Mouse (Mus musculus) liver, embryonic 14.5 days (tissue): ENCODE results near the gene Dstn. TPM values are rescaled to one million over a fixed set of nuclear protein-coding genes. Genes with fewer than 3 reads are reported as not detected.
A peak's percentile ranks its signal among the peaks of the same experiment; 100 is the strongest.

Experiments
- ATAC-seq: fragments of 200-750 bp; cut with Nextera tagmentation; 2 replicates; pipeline ENCODE4 v1.8.0; 2017; ENCODE audit warnings: moderate number of reproducible peaks, mild to moderate bottlenecking, moderate library complexity; ENCODE audit not compliant: insufficient read depth
- DNase-seq, 3 experiments: peaks; one replicate each; pipeline ENCODE4 v3.0.0-alpha.2; 2012 to 2013; ENCODE audit warnings: low read depth in 3 of 3, low spot score in 3 of 3
- H3K27ac ChIP-seq: fragments of 300-500 bp; sonication (generic); 2 replicates; pipeline ENCODE4 v1.5.1; 2014; ENCODE audit warnings: moderate library complexity, mild to moderate bottlenecking, control low read depth, inconsistent platforms
- H3K27me3 ChIP-seq: fragments of 300-500 bp; sonication (generic); 2 replicates; pipeline ENCODE4 v1.6.1; 2014; ENCODE audit warnings: mild to moderate bottlenecking, low read length, moderate library complexity; ENCODE audit not compliant: control insufficient read depth, insufficient read depth
- H3K36me3 ChIP-seq: fragments of 300-500 bp; sonication (generic); replicated peaks from 2 replicates; pipeline ENCODE4 v1.6.1; 2014; ENCODE audit warnings: low read depth; ENCODE audit not compliant: control insufficient read depth, insufficient read depth
- H3K4me1 ChIP-seq, 2 experiments: fragments of 200-500 bp in 1 of 2; fragments of 300-500 bp in 1 of 2; sonication (generic) in 1 of 2; replicated peaks; 2 replicates each; pipeline ENCODE4 v1.6.1; 2012 to 2014; ENCODE audit warnings: antibody characterized with exemption in 1 of 2, inconsistent platforms in 1 of 2, low read length in 1 of 2; ENCODE audit not compliant: control insufficient read depth in 2 of 2, insufficient read depth in 2 of 2
- H3K4me2 ChIP-seq: fragments of 300-500 bp; sonication (generic); 2 replicates; pipeline ENCODE4 v1.6.1; 2014; ENCODE audit warnings: low read depth, mild to moderate bottlenecking, control low read depth, moderate library complexity
- H3K4me3 ChIP-seq, 2 experiments: fragments of 200-500 bp in 1 of 2; fragments of 300-500 bp in 1 of 2; sonication (generic) in 1 of 2; 2 replicates each; pipeline ENCODE4 v1.5.1; 2012 to 2014; ENCODE audit warnings: low read depth in 2 of 2, low read length in 2 of 2, mild to moderate bottlenecking in 2 of 2, control low read depth in 1 of 2, inconsistent platforms in 1 of 2, moderate library complexity in 1 of 2; ENCODE audit not compliant: insufficient read depth in 1 of 2
- H3K9ac ChIP-seq: fragments of 300-500 bp; sonication (generic); replicated peaks from 2 replicates; pipeline ENCODE4 v1.6.1; 2014; ENCODE audit warnings: mild to moderate bottlenecking, control low read depth, moderate library complexity
- H3K9me3 ChIP-seq: fragments of 300-500 bp; sonication (generic); 2 replicates; pipeline ENCODE4 v1.6.1; 2016; ENCODE audit warnings: low read length, mixed read lengths; ENCODE audit not compliant: control insufficient read depth
- CTCF ChIP-seq: IDR thresholded peaks from 2 replicates; pipeline ENCODE4 v1.5.1; 2016; ENCODE audit warnings: antibody characterized with exemption, low read depth, control low read depth
- EP300 ChIP-seq: IDR thresholded peaks from 2 replicates; pipeline ENCODE4 v1.6.1; 2016; ENCODE audit warnings: antibody characterized with exemption, low read depth
- WGBS: fragments of 180-500 bp; shearing (Covaris S2); extraction: QIAGEN DNeasy Blood & Tissue Kit; methylation state at CpG from one replicate; pipeline ENCODE4 v1.1.7; 2014; ENCODE audit not compliant: insufficient replicate concordance; 5-methylcytosine and 5-hydroxymethylcytosine counted together
- polyA plus RNA-seq, 2 experiments: library from polyadenylated mRNA; depleted of rRNA in 1 of 2; stranded (reverse) in 1 of 2; unstranded in 1 of 2; fragments of >200 nt; fragmentation: Nextera tagmentation in 1 of 2; extraction: Ambion mirVana in 1 of 2; gene quantifications; 2 replicates each; pipeline versions ENCODE4 v1.2.1 to v1.2.3; 2012 to 2014

The Dstn gene
- polyA plus RNA-seq, 2 experiments: 33.1 to 129 TPM

DNA sequence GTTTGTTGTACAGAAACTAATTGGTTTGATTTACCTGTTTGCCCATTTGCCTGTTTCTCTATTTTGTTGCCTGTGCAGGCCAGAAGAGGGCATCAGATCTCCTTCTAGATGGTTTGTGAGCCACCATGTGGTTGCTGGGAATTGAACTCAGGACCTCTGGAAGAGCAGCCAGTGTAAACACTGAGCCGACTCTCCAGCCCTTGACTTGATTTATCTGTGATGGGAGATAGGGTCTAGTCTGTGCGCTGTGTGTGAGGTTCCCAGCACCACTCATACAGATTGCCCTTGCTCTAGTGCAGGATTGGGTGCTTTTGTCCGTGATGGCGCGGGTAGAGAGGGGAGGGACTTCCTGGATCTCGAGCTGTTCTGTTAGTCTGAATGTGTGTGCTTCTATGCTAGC lies 10.7 kb downstream of the Dstn start:
- Histone ChIP-seq H3K9ac (no peak overlapping the region), H3K36me3 (no peaks in the 10 kb centered on the region), H3K4me1 (peaks cover 2 to 7% of the 10 kb centered on the region in 2 experiments; a peak in 2 of 4 replicates), H3K9me3 (no peaks in the 10 kb centered on the region), H3K4me2 (no peak overlapping the region), H3K27ac (no peak overlapping the region), H3K27me3 (no peaks in the 10 kb centered on the region), H3K4me3 (no peak overlapping the region)
- WGBS: 83% methylated on average over 6 of the region's 6 CpGs
- TF ChIP-seq EP300 (no peak), CTCF (peak; percentile 24; the same call in 1 of the 2 replicates)
- ATAC-seq: no peak
- no peak for DNase-seq

DNA sequence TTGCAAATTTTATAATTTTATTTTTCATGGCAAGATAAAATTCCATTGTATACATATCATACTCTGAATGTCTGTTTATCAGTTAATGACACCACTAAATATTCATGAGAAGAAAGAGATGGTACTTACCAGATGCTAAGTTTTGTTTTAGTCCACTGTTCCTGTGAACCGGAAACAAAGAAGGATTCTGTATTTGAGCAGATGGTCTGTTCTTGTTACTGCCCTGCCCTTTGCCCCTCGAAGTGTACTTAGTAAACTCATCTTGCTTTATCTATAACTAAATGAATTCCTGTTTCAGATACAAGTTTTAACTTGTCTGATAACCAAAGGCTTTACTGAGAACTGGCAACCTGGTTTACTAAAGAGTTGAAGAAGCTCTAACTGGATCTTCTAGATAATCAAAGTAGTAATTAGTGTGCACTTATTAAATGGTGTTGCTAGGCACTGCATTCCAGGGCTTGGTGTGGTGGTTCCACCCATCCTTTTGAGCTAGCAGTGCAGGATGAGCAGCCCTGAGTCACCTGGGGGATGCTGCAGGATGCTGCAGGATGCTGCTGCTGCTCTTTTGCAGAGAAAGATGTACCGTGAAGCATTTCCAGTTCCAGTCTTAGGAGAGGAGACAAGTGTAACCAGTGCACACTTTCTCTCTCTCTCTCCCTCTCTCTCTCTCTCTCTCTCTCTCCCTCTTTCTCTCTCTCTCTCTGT lies 14.6 kb downstream of the Dstn start:
- 48% methylated on average over 3 of the region's 3 CpGs for WGBS
- Histone ChIP-seq H3K4me2 (no peak overlapping the region), H3K4me1 (peaks cover 0 to 4% of the 10 kb centered on the region in 2 experiments; a peak in 2 of 4 replicates), H3K9ac (no peak overlapping the region), H3K27ac (no peak overlapping the region), H3K9me3 (no peaks in the 10 kb centered on the region), H3K4me3 (no peak overlapping the region), H3K36me3 (no peaks in the 10 kb centered on the region), H3K27me3 (no peaks in the 10 kb centered on the region)
- ATAC-seq (no peak), DNase-seq (no peak)
- no peak for TF ChIP-seq CTCF
- no peak for TF ChIP-seq EP300

DNA sequence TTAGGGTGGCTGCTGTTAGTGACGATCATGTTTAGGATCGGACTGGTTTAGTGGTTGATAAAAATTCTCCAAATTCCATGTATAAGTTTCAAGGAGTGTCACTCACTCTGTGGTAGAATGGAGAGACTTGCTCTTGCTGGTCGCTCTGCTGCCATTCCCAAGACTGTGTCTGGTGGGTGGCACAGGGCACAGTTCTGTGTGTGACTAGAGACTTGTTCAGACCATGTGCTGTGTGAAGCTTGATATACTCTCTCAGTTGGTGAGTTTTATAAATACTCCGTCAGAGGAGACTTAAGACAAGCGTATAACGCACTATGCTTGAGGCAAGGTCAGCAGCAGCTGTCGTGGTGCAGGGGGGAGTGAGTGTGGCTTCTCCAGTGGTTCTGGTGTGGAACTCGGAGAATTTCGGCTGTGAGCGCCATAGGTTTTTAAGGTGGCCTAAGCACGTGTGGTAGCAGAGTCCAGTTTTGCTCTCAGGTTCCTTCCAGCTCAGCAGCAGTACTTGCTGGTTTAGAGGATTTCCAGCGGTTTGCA lies 17.3 kb downstream of the Dstn start:
- no peak overlapping the region for H3K27ac ChIP-seq
- ATAC-seq (no peak), DNase-seq (no peak)
- peaks cover 0 to 4% of the 10 kb centered on the region in 2 experiments; a peak in 2 of 4 replicates for H3K4me1 ChIP-seq
- TF ChIP-seq CTCF (no peak), EP300 (no peak)
- H3K36me3 ChIP-seq: no peaks in the 10 kb centered on the region
- no peaks in the 10 kb centered on the region for H3K27me3 ChIP-seq
- no peak overlapping the region for H3K9ac ChIP-seq
- no peaks in the 10 kb centered on the region for H3K9me3 ChIP-seq
- WGBS: 77% methylated on average over 12 of the region's 12 CpGs
- H3K4me3 ChIP-seq: no peak overlapping the region
- no peak overlapping the region for H3K4me2 ChIP-seq

DNA sequence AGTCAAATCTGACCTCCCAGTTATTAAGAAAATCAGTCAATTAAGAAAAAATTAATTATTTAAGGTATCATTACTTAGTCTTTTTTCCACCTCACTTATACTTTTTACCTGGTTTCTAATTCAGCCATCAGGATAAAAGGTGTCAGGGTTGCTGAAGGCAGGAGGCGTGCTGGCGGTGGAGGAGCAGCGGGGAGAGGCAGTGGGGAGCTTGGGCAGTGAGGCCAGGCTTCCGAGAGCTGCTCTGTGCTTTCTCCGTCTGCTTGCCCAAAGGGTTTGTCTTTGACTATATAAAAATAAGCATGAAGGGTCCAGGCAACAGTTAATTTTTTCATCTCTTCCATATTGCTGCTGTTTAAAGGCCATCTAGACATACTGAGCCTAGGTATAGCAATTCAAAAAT lies 18.4 kb downstream of the Dstn start:
- Histone ChIP-seq H3K9ac (no peak overlapping the region), H3K4me2 (no peak overlapping the region), H3K27ac (no peak overlapping the region), H3K36me3 (no peaks in the 10 kb centered on the region), H3K27me3 (no peaks in the 10 kb centered on the region), H3K4me1 (peaks cover 0 to 2% of the 10 kb centered on the region in 2 experiments; a peak in 1 of 4 replicates), H3K4me3 (no peak overlapping the region), H3K9me3 (no peaks in the 10 kb centered on the region)
- no peak for DNase-seq
- TF ChIP-seq CTCF (no peak), EP300 (no peak)
- no peak for ATAC-seq
- 83% methylated on average over 5 of the region's 5 CpGs for WGBS

DNA sequence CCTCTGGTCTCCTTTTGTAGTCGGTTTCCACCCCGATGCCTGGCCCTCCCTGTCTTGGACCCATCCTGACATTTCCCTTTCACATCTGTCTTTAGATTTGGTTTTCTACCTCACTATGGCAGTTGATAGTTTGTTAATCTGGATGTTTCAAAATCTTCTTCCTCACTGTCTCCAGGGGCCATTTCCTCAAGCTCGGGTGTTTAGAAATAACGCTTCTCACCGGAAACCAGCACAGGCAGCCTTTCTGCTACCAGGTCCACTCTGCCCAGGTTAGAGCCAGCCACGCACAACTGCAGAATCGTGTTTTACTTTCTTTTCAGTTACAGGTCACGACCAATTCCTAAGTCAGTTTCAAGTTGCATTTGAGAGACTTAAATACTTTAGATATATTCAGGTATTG lies 19.3 kb downstream of the Dstn start:
- WGBS: 78% methylated on average over 8 of the region's 8 CpGs
- Histone ChIP-seq H3K36me3 (peaks cover 2% of the 10 kb centered on the region; the same call in 1 of the 2 replicates), H3K27ac (no peak overlapping the region), H3K9me3 (no peaks in the 10 kb centered on the region), H3K4me2 (no peak overlapping the region), H3K4me3 (no peak overlapping the region), H3K4me1 (no peaks in the 10 kb centered on the region), H3K9ac (no peak overlapping the region), H3K27me3 (no peaks in the 10 kb centered on the region)
- DNase-seq (no peak), ATAC-seq (no peak)
- TF ChIP-seq EP300 (no peak), CTCF (no peak)
